Mouse (Mus musculus): ENCODE data around the gene Ndufs8. TPM values are rescaled to one million over a fixed set of nuclear protein-coding genes. Genes with fewer than 3 reads are reported as not detected.

Ndufs8 gene
- polyA plus RNA-seq, 1 experiment from 2014 or later, result 466 TPM

GRCm38 (mm10) chr19:3902966-3903365 lies 9.6 kb downstream of the Ndufs8 start:
- no peak for ATAC-seq (replicated peaks; ENCODE audit: extremely low read depth, insufficient read depth, low FRiP score)
- no peak overlapping the region for H3K4me3 ChIP-seq (ENCODE audit: low read length)
- H3K4me2 ChIP-seq (ENCODE audit: low read depth, low read length), result no peak overlapping the region
- peaks cover 9% of the 10 kb centered on the region for H3K36me3 ChIP-seq (ENCODE audit: control insufficient read depth, insufficient read depth)
- H3K9me3 ChIP-seq (replicated peaks; ENCODE audit: control insufficient read depth, low read length), result no peaks in the 10 kb centered on the region
- no peak overlapping the region for H3K27ac ChIP-seq (ENCODE audit: low read length)
- H3K4me1 ChIP-seq (ENCODE audit: control insufficient read depth, insufficient read depth, low read length), result peaks cover 18% of the 10 kb centered on the region
- 78% methylated on average over 12 of the region's 12 CpGs for WGBS
- no peak overlapping the region for H3K9ac ChIP-seq (ENCODE audit: low read length)
- H3K27me3 ChIP-seq (ENCODE audit: control insufficient read depth, insufficient read depth, low read length), result no peaks in the 10 kb centered on the region

- H3K36me3 ChIP-seq (ENCODE audit: control insufficient read depth, insufficient read depth), result peaks cover 15% of the 10 kb centered on the region
- no peak for ATAC-seq (replicated peaks; ENCODE audit: extremely low read depth, insufficient read depth, low FRiP score)
- H3K27ac ChIP-seq (ENCODE audit: low read length), result no peak overlapping the region
- 92% methylated on average over 4 of the region's 4 CpGs for WGBS
- H3K4me2 ChIP-seq (ENCODE audit: low read depth, low read length), result no peak overlapping the region
- no peak overlapping the region for H3K4me3 ChIP-seq (ENCODE audit: low read length)
- H3K9me3 ChIP-seq (replicated peaks; ENCODE audit: control insufficient read depth, low read length), result no peaks in the 10 kb centered on the region
- no peak overlapping the region for H3K9ac ChIP-seq (ENCODE audit: low read length)
- H3K4me1 ChIP-seq (ENCODE audit: control insufficient read depth, insufficient read depth, low read length), result 0 out of 2 replicates have a peak, but pooled peaks cover 4% of the 10 kb centered on the region
- H3K27me3 ChIP-seq (ENCODE audit: control insufficient read depth, insufficient read depth, low read length), result no peaks in the 10 kb centered on the region
Measured at GRCm38 (mm10) chr19:3899618-3900017, 13.0 kb downstream of the Ndufs8 start.

GRCm38 (mm10) chr19:3898952-3899351 lies 13.6 kb downstream of the Ndufs8 start:
- Histone ChIP-seq H3K27me3 (ENCODE audit: control insufficient read depth, insufficient read depth, low read length) (no peaks in the 10 kb centered on the region), H3K9me3 (replicated peaks; ENCODE audit: control insufficient read depth, low read length) (no peaks in the 10 kb centered on the region), H3K4me2 (ENCODE audit: low read depth, low read length) (no peak overlapping the region), H3K36me3 (ENCODE audit: control insufficient read depth, insufficient read depth) (peaks cover 15% of the 10 kb centered on the region), H3K4me3 (ENCODE audit: low read length) (no peak overlapping the region), H3K9ac (ENCODE audit: low read length) (no peak overlapping the region), H3K4me1 (ENCODE audit: control insufficient read depth, insufficient read depth, low read length) (peaks cover under 1% of the 10 kb centered on the region; the same call in 1 of the 2 replicates), H3K27ac (ENCODE audit: low read length) (no peak overlapping the region)
- no peak for ATAC-seq (replicated peaks; ENCODE audit: extremely low read depth, insufficient read depth, low FRiP score)
- WGBS, result 81% methylated on average over 7 of the region's 7 CpGs

- H3K36me3 ChIP-seq (ENCODE audit: control insufficient read depth, insufficient read depth), result peaks cover 13% of the 10 kb centered on the region
- 88% methylated on average over 5 of the region's 5 CpGs for WGBS
Measured at GRCm38 (mm10) chr19:3897557-3897956, 15.0 kb downstream of the Ndufs8 start.

GRCm38 (mm10) chr19:3896208-3896607 lies 16.4 kb downstream of the Ndufs8 start:
- peaks cover 7% of the 10 kb centered on the region for H3K4me1 ChIP-seq (ENCODE audit: control insufficient read depth, insufficient read depth, low read length)
- no peaks in the 10 kb centered on the region for H3K9me3 ChIP-seq (replicated peaks; ENCODE audit: control insufficient read depth, low read length)
- H3K27me3 ChIP-seq (ENCODE audit: control insufficient read depth, insufficient read depth, low read length), result no peaks in the 10 kb centered on the region
- ATAC-seq (replicated peaks; ENCODE audit: extremely low read depth, insufficient read depth, low FRiP score), result no peak
- H3K9ac ChIP-seq (ENCODE audit: low read length), result no peak overlapping the region
- no peak overlapping the region for H3K27ac ChIP-seq (ENCODE audit: low read length)
- WGBS, result 92% methylated on average over 10 of the region's 10 CpGs
- H3K4me3 ChIP-seq (ENCODE audit: low read length), result no peak overlapping the region
- peaks cover 20% of the 10 kb centered on the region for H3K36me3 ChIP-seq (ENCODE audit: control insufficient read depth, insufficient read depth)
- H3K4me2 ChIP-seq (ENCODE audit: low read depth, low read length), result no peak overlapping the region

More at GRCm38 (mm10) chr19:3897557-3897956, 15.0 kb downstream of the Ndufs8 start:
- Histone ChIP-seq H3K9me3 (replicated peaks; ENCODE audit: control insufficient read depth, low read length) (no peaks in the 10 kb centered on the region), H3K27me3 (ENCODE audit: control insufficient read depth, insufficient read depth, low read length) (no peaks in the 10 kb centered on the region), H3K4me3 (ENCODE audit: low read length) (no peak overlapping the region), H3K4me2 (ENCODE audit: low read depth, low read length) (no peak overlapping the region), H3K9ac (ENCODE audit: low read length) (no peak overlapping the region), H3K4me1 (ENCODE audit: control insufficient read depth, insufficient read depth, low read length) (peaks cover 7% of the 10 kb centered on the region), H3K27ac (ENCODE audit: low read length) (no peak overlapping the region)
- ATAC-seq (replicated peaks; ENCODE audit: extremely low read depth, insufficient read depth, low FRiP score), result no peak

- Histone ChIP-seq H3K4me1 (ENCODE audit: control insufficient read depth, insufficient read depth, low read length) (peaks cover 7% of the 10 kb centered on the region), H3K27ac (ENCODE audit: low read length) (no peak overlapping the region), H3K9me3 (replicated peaks; ENCODE audit: control insufficient read depth, low read length) (no peaks in the 10 kb centered on the region), H3K9ac (ENCODE audit: low read length) (no peak overlapping the region), H3K27me3 (ENCODE audit: control insufficient read depth, insufficient read depth, low read length) (no peaks in the 10 kb centered on the region), H3K4me2 (ENCODE audit: low read depth, low read length) (no peak overlapping the region), H3K4me3 (ENCODE audit: low read length) (no peak overlapping the region), H3K36me3 (ENCODE audit: control insufficient read depth, insufficient read depth) (peaks cover 27% of the 10 kb centered on the region)
- 46% methylated on average over 3 of the region's 3 CpGs for WGBS
- no peak for ATAC-seq (replicated peaks; ENCODE audit: extremely low read depth, insufficient read depth, low FRiP score)
Measured at GRCm38 (mm10) chr19:3895171-3895631, 17.4 kb downstream of the Ndufs8 start.

- ATAC-seq (replicated peaks; ENCODE audit: extremely low read depth, insufficient read depth, low FRiP score), result no peak
- H3K4me2 ChIP-seq (ENCODE audit: low read depth, low read length), result no peak overlapping the region
- WGBS, result 94% methylated on average over 2 of the region's 2 CpGs
Measured at GRCm38 (mm10) chr19:3894294-3894693, 18.3 kb downstream of the Ndufs8 start.

GRCm38 (mm10) chr19:3893545-3894116 lies 18.9 kb downstream of the Ndufs8 start:
- Histone ChIP-seq H3K27ac (ENCODE audit: low read length) (peak overlapping the region; percentile 54), H3K27me3 (ENCODE audit: control insufficient read depth, insufficient read depth, low read length) (no peaks in the 10 kb centered on the region), H3K4me3 (ENCODE audit: low read length) (no peak overlapping the region), H3K9ac (ENCODE audit: low read length) (no peak overlapping the region), H3K9me3 (replicated peaks; ENCODE audit: control insufficient read depth, low read length) (no peaks in the 10 kb centered on the region), H3K36me3 (ENCODE audit: control insufficient read depth, insufficient read depth) (peaks cover 40% of the 10 kb centered on the region), H3K4me1 (ENCODE audit: control insufficient read depth, insufficient read depth, low read length) (peaks cover 7% of the 10 kb centered on the region), H3K4me2 (ENCODE audit: low read depth, low read length) (no peak overlapping the region)
- peak; percentile 64 for ATAC-seq (replicated peaks; ENCODE audit: extremely low read depth, insufficient read depth, low FRiP score)
- WGBS, result 52% methylated on average over 4 of the region's 4 CpGs

More at GRCm38 (mm10) chr19:3894294-3894693, 18.3 kb downstream of the Ndufs8 start:
- H3K4me1 ChIP-seq (ENCODE audit: control insufficient read depth, insufficient read depth, low read length), result peaks cover 7% of the 10 kb centered on the region
- H3K27ac ChIP-seq (ENCODE audit: low read length), result no peak overlapping the region
- no peak overlapping the region for H3K4me3 ChIP-seq (ENCODE audit: low read length)
- no peaks in the 10 kb centered on the region for H3K27me3 ChIP-seq (ENCODE audit: control insufficient read depth, insufficient read depth, low read length)
- peaks cover 34% of the 10 kb centered on the region for H3K36me3 ChIP-seq (ENCODE audit: control insufficient read depth, insufficient read depth)
- no peak overlapping the region for H3K9ac ChIP-seq (ENCODE audit: low read length)
- no peaks in the 10 kb centered on the region for H3K9me3 ChIP-seq (replicated peaks; ENCODE audit: control insufficient read depth, low read length)

- 84% methylated on average over 8 of the region's 8 CpGs for WGBS
- no peak for ATAC-seq (replicated peaks; ENCODE audit: extremely low read depth, insufficient read depth, low FRiP score)
Measured at GRCm38 (mm10) chr19:3890181-3890580, 22.4 kb downstream of the Ndufs8 start.

More at GRCm38 (mm10) chr19:3890181-3890580, 22.4 kb downstream of the Ndufs8 start:
- Histone ChIP-seq H3K27ac (ENCODE audit: low read length) (no peak overlapping the region), H3K4me2 (ENCODE audit: low read depth, low read length) (no peak overlapping the region), H3K27me3 (ENCODE audit: control insufficient read depth, insufficient read depth, low read length) (no peaks in the 10 kb centered on the region), H3K4me3 (ENCODE audit: low read length) (no peak overlapping the region), H3K9me3 (replicated peaks; ENCODE audit: control insufficient read depth, low read length) (no peaks in the 10 kb centered on the region), H3K9ac (ENCODE audit: low read length) (no peak overlapping the region), H3K36me3 (ENCODE audit: control insufficient read depth, insufficient read depth) (peaks cover 44% of the 10 kb centered on the region), H3K4me1 (ENCODE audit: control insufficient read depth, insufficient read depth, low read length) (peaks cover 7% of the 10 kb centered on the region)
